Mouse (Mus musculus) midbrain, embryonic 14.5 days (tissue): ENCODE results near the gene Angptl2. TPM values are rescaled to one million over a fixed set of nuclear protein-coding genes. Genes with fewer than 3 reads are reported as not detected.

ENCODE experiments used
- ATAC-seq: fragments of 200-750 bp; cut with Nextera tagmentation; 2 replicates; pipeline ENCODE4 v1.8.0; 2017; ENCODE audit warnings: moderate number of reproducible peaks, moderate library complexity; ENCODE audit not compliant: low FRiP score, low TSS enrichment
- DNase-seq: peaks from one replicate; pipeline ENCODE4 v3.0.0-alpha.2; 2015
- H3K27ac ChIP-seq: fragments of 300-500 bp; sonication (generic); replicated peaks from 2 replicates; pipeline ENCODE4 v1.5.1; 2014; ENCODE audit warnings: mild to moderate bottlenecking, low read depth, low read length, moderate library complexity
- H3K27me3 ChIP-seq: fragments of 300-500 bp; sonication (generic); 2 replicates; pipeline ENCODE4 v1.6.1; 2014; ENCODE audit warnings: low read length, control low read depth, mixed read lengths; ENCODE audit not compliant: control insufficient read depth, insufficient read depth
- H3K36me3 ChIP-seq: fragments of 300-500 bp; sonication (generic); 2 replicates; pipeline ENCODE4 v1.6.1; 2014; ENCODE audit warnings: low read length, control low read depth; ENCODE audit not compliant: control insufficient read depth, insufficient read depth
- H3K4me1 ChIP-seq: fragments of 300-500 bp; sonication (generic); 2 replicates; pipeline ENCODE4 v1.6.1; 2014; ENCODE audit warnings: mild to moderate bottlenecking, antibody characterized with exemption, low read length, control low read depth; ENCODE audit not compliant: control insufficient read depth, insufficient read depth
- H3K4me2 ChIP-seq: fragments of 300-500 bp; sonication (generic); 2 replicates; pipeline ENCODE4 v1.6.1; 2014; ENCODE audit warnings: mild to moderate bottlenecking, low read length, moderate library complexity
- H3K4me3 ChIP-seq: fragments of 300-500 bp; sonication (generic); replicated peaks from 2 replicates; pipeline ENCODE4 v1.5.1; 2014; ENCODE audit warnings: low read depth, low read length
- H3K9ac ChIP-seq: fragments of 300-500 bp; sonication (generic); replicated peaks from 2 replicates; pipeline ENCODE4 v1.6.1; 2014; ENCODE audit warnings: mild to moderate bottlenecking, low read length, moderate library complexity
- H3K9me3 ChIP-seq: fragments of 300-500 bp; sonication (generic); 2 replicates; pipeline ENCODE4 v1.6.1; 2016; ENCODE audit warnings: low read length, control low read depth, mixed read lengths; ENCODE audit not compliant: control insufficient read depth
- WGBS: fragments of 180-500 bp; shearing (Covaris S2); extraction: QIAGEN DNeasy Blood & Tissue Kit; methylation state at CpG from one replicate; pipeline ENCODE4 v1.1.7; 2014; 5-methylcytosine and 5-hydroxymethylcytosine counted together
- polyA plus RNA-seq: library from polyadenylated mRNA; unstranded; fragments of >200 nt; fragmentation: Nextera tagmentation; extraction: Ambion mirVana; gene quantifications from 2 replicates; pipeline ENCODE4 v1.2.1, GENCODE M21; 2014

The Angptl2 gene
- polyA plus RNA-seq, 1 experiment from 2014 or later, result 10.1 TPM

DNA sequence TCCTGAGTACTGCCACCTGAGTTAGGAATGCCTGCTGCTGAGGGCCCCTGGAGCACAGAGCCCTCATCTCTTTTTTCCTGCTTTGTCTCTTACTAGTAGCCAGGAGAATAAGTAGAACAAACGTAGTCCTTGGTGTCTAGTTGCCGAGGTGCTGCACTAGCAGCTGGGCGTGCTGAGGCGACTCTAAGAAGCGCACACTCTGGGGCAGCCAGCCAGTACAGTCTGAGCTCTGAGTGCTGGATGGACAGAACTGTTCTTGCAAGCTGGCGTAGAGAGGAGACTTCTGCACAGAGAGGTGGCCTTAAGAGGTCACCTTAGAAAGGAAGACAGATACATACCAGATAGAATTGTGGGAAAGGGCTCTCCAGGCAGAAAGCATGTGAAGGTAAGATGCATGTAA, 4.4 kb downstream of the Angptl2 start:
- H3K4me3 ChIP-seq, result no peak overlapping the region
- no peaks in the 10 kb centered on the region for H3K36me3 ChIP-seq
- WGBS, result 85% methylated on average over 6 of the region's 6 CpGs
- H3K27me3 ChIP-seq, result no peaks in the 10 kb centered on the region
- DNase-seq (no peak), ATAC-seq (no peak)
- H3K9me3 ChIP-seq, result no peaks in the 10 kb centered on the region
- no peak overlapping the region for H3K4me2 ChIP-seq
- no peak overlapping the region for H3K9ac ChIP-seq
- H3K4me1 ChIP-seq, result peaks cover 24% of the 10 kb centered on the region
- no peak overlapping the region for H3K27ac ChIP-seq

DNA sequence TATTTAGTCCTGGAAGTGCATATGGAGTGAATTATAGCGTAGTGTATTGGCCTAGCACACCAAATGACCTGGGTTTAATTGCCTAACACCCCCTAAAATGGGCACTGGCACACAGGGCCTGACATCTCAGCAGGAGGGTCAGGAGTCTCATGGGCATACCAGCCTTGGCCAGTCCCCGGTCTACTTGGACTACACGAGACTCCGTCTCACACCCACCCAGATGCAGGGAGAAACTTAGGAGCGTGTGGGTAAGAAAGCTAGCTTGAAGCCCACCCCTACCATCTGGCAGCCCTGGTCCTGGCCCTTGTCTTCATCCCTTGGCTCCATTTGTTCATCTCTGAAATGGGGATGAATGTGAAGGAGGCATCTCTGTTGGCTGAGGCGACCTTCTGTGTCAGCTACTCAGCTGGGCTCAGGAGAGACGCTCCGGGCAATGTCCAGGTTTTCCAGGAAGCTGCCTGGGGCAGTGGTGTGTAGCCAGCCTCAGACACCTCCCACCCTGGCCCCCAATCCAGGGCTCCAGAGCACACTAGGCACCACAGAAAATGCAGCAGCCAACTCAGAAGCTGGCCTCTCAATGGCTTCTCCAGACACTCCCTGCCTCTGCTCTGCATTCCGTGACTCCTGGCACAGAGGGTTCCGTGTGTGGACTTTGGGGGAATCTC, 4.9 kb downstream of the Angptl2 start:
- no peak overlapping the region for H3K4me2 ChIP-seq
- no peak overlapping the region for H3K9ac ChIP-seq
- no peaks in the 10 kb centered on the region for H3K36me3 ChIP-seq
- DNase-seq, result no peak
- 94% methylated on average over 10 of the region's 10 CpGs for WGBS
- H3K9me3 ChIP-seq, result no peaks in the 10 kb centered on the region
- peaks cover 19% of the 10 kb centered on the region for H3K4me1 ChIP-seq
- H3K4me3 ChIP-seq, result no peak overlapping the region
- no peaks in the 10 kb centered on the region for H3K27me3 ChIP-seq
- ATAC-seq, result no peak
- no peak overlapping the region for H3K27ac ChIP-seq

DNA sequence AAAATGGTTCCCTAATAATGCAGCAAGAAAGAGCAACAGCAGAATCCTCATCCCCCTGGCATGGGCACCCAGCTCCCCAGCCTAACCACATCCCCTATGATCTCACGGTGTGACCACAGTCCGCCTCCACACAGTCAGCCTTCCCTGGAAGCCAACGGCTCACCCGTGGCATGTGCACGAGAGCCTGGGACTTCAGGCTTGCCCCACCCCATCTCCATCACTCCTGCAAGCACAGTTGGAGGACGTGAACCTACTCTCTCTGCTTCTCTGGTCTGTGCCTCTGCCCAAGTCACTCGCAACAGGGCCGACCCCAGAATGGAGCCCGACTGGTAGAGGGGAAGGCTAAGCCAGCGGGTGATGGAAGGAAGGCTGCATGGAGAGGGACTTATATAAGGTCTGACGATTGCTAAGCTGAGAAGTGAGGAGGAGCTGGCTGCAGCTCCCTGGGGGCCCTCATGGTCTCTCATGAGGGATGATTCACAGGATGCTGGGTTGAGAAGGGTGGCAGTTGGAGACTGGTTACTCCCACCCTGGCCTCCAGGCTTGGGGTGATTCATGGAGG, 5.6 kb downstream of the Angptl2 start:
- Histone ChIP-seq H3K36me3 (no peaks in the 10 kb centered on the region), H3K27me3 (no peaks in the 10 kb centered on the region), H3K9ac (no peak overlapping the region), H3K4me3 (no peak overlapping the region), H3K27ac (no peak overlapping the region), H3K4me2 (no peak overlapping the region), H3K9me3 (no peaks in the 10 kb centered on the region), H3K4me1 (peaks cover 13% of the 10 kb centered on the region)
- no peak for ATAC-seq
- 87% methylated on average over 11 of the region's 11 CpGs for WGBS
- DNase-seq, result no peak

DNA sequence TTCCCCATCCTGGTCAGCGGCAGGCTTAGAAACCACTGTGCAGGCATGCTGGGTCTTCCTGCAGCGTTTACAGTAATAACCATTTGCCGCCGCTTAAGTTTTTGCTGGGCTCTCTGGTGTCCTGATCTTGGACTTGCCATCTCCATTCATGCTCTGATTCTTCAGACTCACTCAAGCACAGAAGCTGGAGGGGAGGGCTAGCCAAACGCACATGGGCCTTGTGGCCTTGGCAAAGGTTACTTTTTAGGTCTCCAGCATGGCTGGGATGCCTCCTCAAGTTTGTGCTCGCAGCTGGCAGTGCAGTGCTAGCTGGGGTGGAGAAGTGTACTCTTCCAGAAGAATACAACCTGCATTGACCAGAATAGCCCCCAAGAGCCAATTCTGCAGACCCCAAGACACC, 6.6 kb downstream of the Angptl2 start:
- no peak for ATAC-seq
- Histone ChIP-seq H3K27ac (no peak overlapping the region), H3K36me3 (no peaks in the 10 kb centered on the region), H3K4me2 (no peak overlapping the region), H3K4me1 (peaks cover 2% of the 10 kb centered on the region; the same call in 1 of the 2 replicates), H3K9me3 (no peaks in the 10 kb centered on the region), H3K4me3 (no peak overlapping the region), H3K9ac (no peak overlapping the region), H3K27me3 (no peaks in the 10 kb centered on the region)
- no peak for DNase-seq
- WGBS, result 92% methylated on average over 6 of the region's 6 CpGs

DNA sequence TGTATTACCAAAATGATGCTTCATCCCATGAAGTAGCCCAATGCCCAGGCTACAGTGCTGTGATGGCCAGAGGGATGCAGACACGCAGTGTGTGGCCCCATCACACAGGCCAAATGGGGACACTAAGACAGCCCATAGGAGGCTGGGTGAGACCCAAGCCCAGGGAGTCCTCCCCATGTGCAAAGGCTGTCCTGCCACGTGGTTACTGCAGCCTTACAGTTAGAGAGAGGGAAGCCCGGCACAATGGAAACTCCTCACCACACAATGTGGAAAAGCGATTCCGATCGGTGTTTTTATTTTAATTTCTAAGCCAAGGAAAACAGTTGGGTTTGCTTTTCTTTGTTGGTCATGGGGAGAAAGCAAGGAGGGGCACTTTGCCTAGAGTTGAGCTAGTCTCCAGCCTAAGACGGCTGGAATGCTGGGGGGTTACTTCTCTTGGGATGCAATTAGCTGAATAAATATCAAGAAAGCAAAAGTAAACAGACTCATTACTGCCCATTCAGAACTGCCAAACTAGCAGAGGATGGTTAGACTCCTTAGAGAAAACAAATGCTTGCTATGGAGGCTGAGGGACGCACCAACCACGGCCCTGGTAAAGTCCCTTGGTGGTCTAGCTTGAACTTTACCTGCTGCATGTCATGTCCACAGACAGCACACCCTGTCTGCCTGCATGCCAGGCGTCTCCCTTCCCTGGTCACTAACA, 7.9 kb downstream of the Angptl2 start:
- ATAC-seq (no peak), DNase-seq (no peak)
- 86% methylated on average over 10 of the region's 10 CpGs for WGBS
- Histone ChIP-seq H3K4me1 (no peaks in the 10 kb centered on the region), H3K4me3 (no peak overlapping the region), H3K9ac (no peak overlapping the region), H3K4me2 (no peak overlapping the region), H3K27me3 (no peaks in the 10 kb centered on the region), H3K36me3 (0 out of 2 replicates have a peak, but pooled peaks cover under 1% of the 10 kb centered on the region), H3K27ac (no peak overlapping the region), H3K9me3 (no peaks in the 10 kb centered on the region)

DNA sequence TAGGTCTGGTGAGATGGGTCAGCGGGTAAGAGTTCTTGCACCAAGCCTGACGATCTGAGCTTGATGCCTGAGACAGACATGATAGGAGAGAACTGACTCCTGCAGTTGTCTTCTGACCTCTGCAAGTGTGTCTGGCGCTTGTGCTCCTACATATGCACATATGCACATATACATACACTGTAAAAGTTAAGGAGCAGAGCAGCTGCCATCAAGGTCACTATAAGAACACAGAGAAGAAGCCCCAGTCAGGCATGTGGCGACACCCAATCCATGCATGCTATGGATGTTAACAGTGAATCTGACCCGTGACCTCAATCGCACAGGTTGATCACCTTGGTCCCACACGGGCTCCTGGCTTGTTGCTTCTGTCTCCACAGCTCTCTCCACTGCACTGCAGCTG, 10.1 kb downstream of the Angptl2 start:
- Histone ChIP-seq H3K27ac (no peak overlapping the region), H3K9me3 (no peaks in the 10 kb centered on the region), H3K4me1 (no peaks in the 10 kb centered on the region), H3K4me2 (no peak overlapping the region), H3K9ac (no peak overlapping the region), H3K4me3 (no peak overlapping the region), H3K36me3 (0 out of 2 replicates have a peak, but pooled peaks cover 8% of the 10 kb centered on the region), H3K27me3 (no peaks in the 10 kb centered on the region)
- WGBS, result 93% methylated on average over 7 of the region's 7 CpGs
- no peak for DNase-seq
- ATAC-seq, result no peak

DNA sequence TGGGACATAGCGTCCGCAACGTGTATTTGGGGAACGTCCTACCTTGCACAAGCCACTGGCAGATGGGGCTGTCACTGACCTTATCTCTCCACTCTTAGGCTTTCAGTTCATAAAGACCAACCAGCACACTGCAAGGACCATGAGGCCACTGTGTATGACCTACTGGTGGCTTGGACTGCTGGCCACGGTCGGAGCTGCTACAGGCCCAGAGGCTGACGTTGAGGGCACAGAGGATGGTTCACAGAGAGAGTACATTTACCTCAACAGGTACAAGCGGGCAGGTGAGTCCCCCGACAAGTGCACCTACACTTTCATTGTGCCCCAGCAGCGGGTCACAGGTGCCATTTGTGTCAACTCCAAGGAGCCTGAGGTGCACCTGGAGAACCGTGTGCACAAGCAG, 12.2 kb downstream of the Angptl2 start:
- Histone ChIP-seq H3K9me3 (no peaks in the 10 kb centered on the region), H3K9ac (no peak overlapping the region), H3K27ac (no peak overlapping the region), H3K36me3 (0 out of 2 replicates have a peak, but pooled peaks cover 10% of the 10 kb centered on the region), H3K4me3 (no peak overlapping the region), H3K4me1 (no peaks in the 10 kb centered on the region), H3K27me3 (no peaks in the 10 kb centered on the region), H3K4me2 (no peak overlapping the region)
- WGBS, result 94% methylated on average over 11 of the region's 11 CpGs
- ATAC-seq, result no peak
- DNase-seq, result no peak

DNA sequence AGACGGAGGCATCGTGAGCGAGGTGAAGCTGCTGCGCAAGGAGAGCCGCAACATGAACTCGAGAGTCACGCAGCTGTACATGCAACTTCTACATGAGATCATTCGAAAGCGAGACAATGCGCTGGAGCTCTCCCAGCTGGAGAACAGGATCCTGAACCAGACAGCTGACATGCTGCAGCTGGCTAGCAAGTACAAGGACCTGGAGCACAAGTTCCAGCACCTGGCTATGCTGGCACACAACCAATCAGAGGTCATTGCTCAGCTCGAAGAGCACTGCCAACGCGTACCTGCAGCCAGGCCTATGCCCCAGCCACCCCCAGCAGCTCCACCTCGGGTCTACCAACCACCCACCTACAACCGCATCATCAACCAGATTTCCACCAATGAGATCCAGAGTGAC, 12.7 kb downstream of the Angptl2 start:
- Histone ChIP-seq H3K4me1 (no peaks in the 10 kb centered on the region), H3K9ac (no peak overlapping the region), H3K9me3 (no peaks in the 10 kb centered on the region), H3K36me3 (0 out of 2 replicates have a peak, but pooled peaks cover 10% of the 10 kb centered on the region), H3K27ac (no peak overlapping the region), H3K4me3 (no peak overlapping the region), H3K4me2 (no peak overlapping the region), H3K27me3 (no peaks in the 10 kb centered on the region)
- WGBS, result 97% methylated on average over 15 of the region's 15 CpGs
- no peak for DNase-seq
- no peak for ATAC-seq
